Mouse (Mus musculus) megakaryocyte, embryonic 14.5 days (primary cell): ENCODE data around the gene Kcnmb2.

Source experiments
- FLI1 ChIP-seq: IDR thresholded peaks from 2 replicates; pipeline ENCODE4 v1.6.1; 2012; ENCODE audit warnings: low read length, inconsistent platforms, mixed read lengths
- GATA1 ChIP-seq: IDR thresholded peaks from 3 replicates; pipeline ENCODE4 v1.6.1; 2012; ENCODE audit warnings: mixed read lengths, low read length, inconsistent platforms, borderline replicate concordance

GRCm38 (mm10) chr3:31904156-31904555 lies 1.8 kb downstream of the Kcnmb2 start:
- TF ChIP-seq FLI1 (no peak), GATA1 (no peak)
